Mouse (Mus musculus): ENCODE data around the gene Cep95. TPM values are rescaled to one million over a fixed set of nuclear protein-coding genes. Genes with fewer than 3 reads are reported as not detected.

The Cep95 gene
- polyA plus RNA-seq, 1 experiment from 2014 or later, result 12.2 TPM

- ATAC-seq (no peak), DNase-seq (ENCODE audit: low spot score) (no peak)
- Histone ChIP-seq H3K4me1 (ENCODE audit: control insufficient read depth, insufficient read depth, low read length) (no peaks in the 10 kb centered on the region), H3K27me3 (replicated peaks; ENCODE audit: control insufficient read depth, insufficient read depth, low read length) (no peaks in the 10 kb centered on the region), H3K4me2 (ENCODE audit: low read length) (no peak within 1 kb of the TSS), H3K9ac (ENCODE audit: low read length) (no peak within 1 kb of the TSS), H3K4me3 (ENCODE audit: low read depth, low read length) (no peak within 1 kb of the TSS), H3K9me3 (replicated peaks; ENCODE audit: control insufficient read depth, low read length) (0 out of 2 replicates have a peak, but pooled peaks cover 2% of the 10 kb centered on the region), H3K36me3 (ENCODE audit: control insufficient read depth, insufficient read depth, low read length) (no peaks in the 10 kb centered on the region), H3K27ac (ENCODE audit: low read depth, low read length) (no peak within 1 kb of the TSS)
- 92% methylated on average over 17 of the region's 17 CpGs for WGBS
These were observed 37.7 kb upstream of the Cep95 start, which contains the start of gene Milr1 for GRCm38 (mm10) chr11:106751039-106752018. Milr1 (plus strand) TSS chr11:106751226.

GRCm38 (mm10) chr11:106752103-106752502 is 36.9 kb upstream of the Cep95 start:
- H3K4me3 ChIP-seq (ENCODE audit: low read depth, low read length), result no peak overlapping the region
- 90% methylated on average over 7 of the region's 7 CpGs for WGBS
- H3K9me3 ChIP-seq (replicated peaks; ENCODE audit: control insufficient read depth, low read length), result 0 out of 2 replicates have a peak, but pooled peaks cover 2% of the 10 kb centered on the region
- H3K27ac ChIP-seq (ENCODE audit: low read depth, low read length), result no peak overlapping the region
- no peak overlapping the region for H3K9ac ChIP-seq (ENCODE audit: low read length)
- ATAC-seq (no peak), DNase-seq (ENCODE audit: low spot score) (no peak)
- H3K36me3 ChIP-seq (ENCODE audit: control insufficient read depth, insufficient read depth, low read length), result no peaks in the 10 kb centered on the region
- H3K4me1 ChIP-seq (ENCODE audit: control insufficient read depth, insufficient read depth, low read length), result no peaks in the 10 kb centered on the region
- H3K4me2 ChIP-seq (ENCODE audit: low read length), result no peak overlapping the region
- H3K27me3 ChIP-seq (replicated peaks; ENCODE audit: control insufficient read depth, insufficient read depth, low read length), result no peaks in the 10 kb centered on the region

- no peak overlapping the region for H3K4me2 ChIP-seq (ENCODE audit: low read length)
- 85% methylated on average over 6 of the region's 6 CpGs for WGBS
- H3K9ac ChIP-seq (ENCODE audit: low read length), result no peak overlapping the region
- H3K4me1 ChIP-seq (ENCODE audit: control insufficient read depth, insufficient read depth, low read length), result no peaks in the 10 kb centered on the region
- DNase-seq (ENCODE audit: low spot score) (no peak), ATAC-seq (no peak)
- H3K36me3 ChIP-seq (ENCODE audit: control insufficient read depth, insufficient read depth, low read length), result no peaks in the 10 kb centered on the region
- H3K27me3 ChIP-seq (replicated peaks; ENCODE audit: control insufficient read depth, insufficient read depth, low read length), result no peaks in the 10 kb centered on the region
- no peak overlapping the region for H3K27ac ChIP-seq (ENCODE audit: low read depth, low read length)
- H3K4me3 ChIP-seq (ENCODE audit: low read depth, low read length), result no peak overlapping the region
- no peaks in the 10 kb centered on the region for H3K9me3 ChIP-seq (replicated peaks; ENCODE audit: control insufficient read depth, low read length)
These were observed 35.7 kb upstream of the Cep95 start for GRCm38 (mm10) chr11:106753314-106753713.

- no peak overlapping the region for H3K4me2 ChIP-seq (ENCODE audit: low read length)
- H3K4me1 ChIP-seq (ENCODE audit: control insufficient read depth, insufficient read depth, low read length), result no peaks in the 10 kb centered on the region
- WGBS, result 21% methylated on average over 5 of the region's 5 CpGs
- no peaks in the 10 kb centered on the region for H3K9me3 ChIP-seq (replicated peaks; ENCODE audit: control insufficient read depth, low read length)
- H3K4me3 ChIP-seq (ENCODE audit: low read depth, low read length), result no peak overlapping the region
- H3K36me3 ChIP-seq (ENCODE audit: control insufficient read depth, insufficient read depth, low read length), result no peaks in the 10 kb centered on the region
- H3K9ac ChIP-seq (ENCODE audit: low read length), result no peak overlapping the region
- H3K27ac ChIP-seq (ENCODE audit: low read depth, low read length), result no peak overlapping the region
- ATAC-seq (no peak), DNase-seq (ENCODE audit: low spot score) (no peak)
- no peaks in the 10 kb centered on the region for H3K27me3 ChIP-seq (replicated peaks; ENCODE audit: control insufficient read depth, insufficient read depth, low read length)
These were observed 33.5 kb upstream of the Cep95 start for GRCm38 (mm10) chr11:106755583-106755982.

- WGBS, result 93% methylated on average over 3 of the region's 3 CpGs
These were observed 30.0 kb upstream of the Cep95 start for GRCm38 (mm10) chr11:106759028-106759427.

GRCm38 (mm10) chr11:106760511-106760910 is 28.5 kb upstream of the Cep95 start:
- DNase-seq (ENCODE audit: low spot score) (no peak), ATAC-seq (no peak)
- Histone ChIP-seq H3K36me3 (ENCODE audit: control insufficient read depth, insufficient read depth, low read length) (0 out of 2 replicates have a peak, but pooled peaks cover 3% of the 10 kb centered on the region), H3K27me3 (replicated peaks; ENCODE audit: control insufficient read depth, insufficient read depth, low read length) (no peaks in the 10 kb centered on the region), H3K9ac (ENCODE audit: low read length) (no peak overlapping the region), H3K27ac (ENCODE audit: low read depth, low read length) (no peak overlapping the region), H3K4me1 (ENCODE audit: control insufficient read depth, insufficient read depth, low read length) (no peaks in the 10 kb centered on the region), H3K4me2 (ENCODE audit: low read length) (no peak overlapping the region), H3K9me3 (replicated peaks; ENCODE audit: control insufficient read depth, low read length) (no peaks in the 10 kb centered on the region), H3K4me3 (ENCODE audit: low read depth, low read length) (no peak overlapping the region)
- 94% methylated on average over 5 of the region's 5 CpGs for WGBS

More at GRCm38 (mm10) chr11:106759028-106759427, 30.0 kb upstream of the Cep95 start:
- no peak for ATAC-seq
- no peaks in the 10 kb centered on the region for H3K27me3 ChIP-seq (replicated peaks; ENCODE audit: control insufficient read depth, insufficient read depth, low read length)
- H3K4me1 ChIP-seq (ENCODE audit: control insufficient read depth, insufficient read depth, low read length), result no peaks in the 10 kb centered on the region
- H3K27ac ChIP-seq (ENCODE audit: low read depth, low read length), result no peak overlapping the region
- no peaks in the 10 kb centered on the region for H3K36me3 ChIP-seq (ENCODE audit: control insufficient read depth, insufficient read depth, low read length)
- no peak for DNase-seq (ENCODE audit: low spot score)
- H3K9me3 ChIP-seq (replicated peaks; ENCODE audit: control insufficient read depth, low read length), result no peaks in the 10 kb centered on the region
- no peak overlapping the region for H3K9ac ChIP-seq (ENCODE audit: low read length)
- H3K4me3 ChIP-seq (ENCODE audit: low read depth, low read length), result no peak overlapping the region
- H3K4me2 ChIP-seq (ENCODE audit: low read length), result no peak overlapping the region

GRCm38 (mm10) chr11:106762139-106762799 is 26.8 kb upstream of the Cep95 start:
- H3K27ac ChIP-seq (ENCODE audit: low read depth, low read length), result no peak overlapping the region
- WGBS, result 64% methylated on average over 5 of the region's 5 CpGs
- no peaks in the 10 kb centered on the region for H3K9me3 ChIP-seq (replicated peaks; ENCODE audit: control insufficient read depth, low read length)
- no peak overlapping the region for H3K4me2 ChIP-seq (ENCODE audit: low read length)
- H3K4me3 ChIP-seq (ENCODE audit: low read depth, low read length), result no peak overlapping the region
- no peak for DNase-seq (ENCODE audit: low spot score)
- H3K4me1 ChIP-seq (ENCODE audit: control insufficient read depth, insufficient read depth, low read length), result no peaks in the 10 kb centered on the region
- H3K27me3 ChIP-seq (replicated peaks; ENCODE audit: control insufficient read depth, insufficient read depth, low read length), result no peaks in the 10 kb centered on the region
- H3K36me3 ChIP-seq (ENCODE audit: control insufficient read depth, insufficient read depth, low read length), result peaks cover 12% of the 10 kb centered on the region; the same call in 1 of the 2 replicates
- ATAC-seq, result no peak
- no peak overlapping the region for H3K9ac ChIP-seq (ENCODE audit: low read length)

GRCm38 (mm10) chr11:106762800-106763185 is 26.3 kb upstream of the Cep95 start:
- Histone ChIP-seq H3K9ac (ENCODE audit: low read length) (no peak overlapping the region), H3K36me3 (ENCODE audit: control insufficient read depth, insufficient read depth, low read length) (peaks cover 16% of the 10 kb centered on the region; the same call in 1 of the 2 replicates), H3K4me2 (ENCODE audit: low read length) (no peak overlapping the region), H3K27ac (ENCODE audit: low read depth, low read length) (no peak overlapping the region), H3K4me1 (ENCODE audit: control insufficient read depth, insufficient read depth, low read length) (no peaks in the 10 kb centered on the region), H3K4me3 (ENCODE audit: low read depth, low read length) (no peak overlapping the region), H3K27me3 (replicated peaks; ENCODE audit: control insufficient read depth, insufficient read depth, low read length) (no peaks in the 10 kb centered on the region), H3K9me3 (replicated peaks; ENCODE audit: control insufficient read depth, low read length) (no peaks in the 10 kb centered on the region)
- ATAC-seq (no peak), DNase-seq (ENCODE audit: low spot score) (no peak)
- WGBS, result 78% methylated on average over 9 of the region's 9 CpGs
